Mouse (Mus musculus) lung, adult 2 months (tissue): ENCODE data around the gene Zcwpw1.

ENCODE experiments used
- CTCF ChIP-seq: fragments of 200-500 bp; IDR thresholded peaks from 2 replicates; pipeline ENCODE4 v1.5.1; 2011; ENCODE audit warnings: mild to moderate bottlenecking, low read length, control low read depth; ENCODE audit not compliant: insufficient read depth
- POLR2A ChIP-seq: fragments of 200-500 bp; IDR thresholded peaks from 2 replicates; pipeline ENCODE4 v1.6.1; 2011; ENCODE audit warnings: low read depth, mild to moderate bottlenecking, control low read depth, low read length, borderline replicate concordance; ENCODE audit errors: extremely low read depth

GRCm38 (mm10) chr5:137826421-137826820 is 38.8 kb downstream of the Zcwpw1 start:
- TF ChIP-seq CTCF (no peak), POLR2A (no peak)
